Mouse (Mus musculus) intestine, embryonic 15.5 days (tissue): ENCODE results near the gene RPS10-NUDT3. TPM values are rescaled to one million over a fixed set of nuclear protein-coding genes. Genes with fewer than 3 reads are reported as not detected.
A peak's percentile ranks its signal among the peaks of the same experiment; 100 is the strongest.

Experiments used
- ATAC-seq: fragments of 200-750 bp; cut with Nextera tagmentation; 2 replicates; pipeline ENCODE4 v1.8.0; 2017; ENCODE audit warnings: moderate TSS enrichment, moderate library complexity
- H3K27ac ChIP-seq: fragments of 300-500 bp; sonication (generic); 2 replicates; pipeline ENCODE4 v1.5.1; 2015; ENCODE audit warnings: mild to moderate bottlenecking, inconsistent platforms
- H3K27me3 ChIP-seq: fragments of 300-500 bp; sonication (generic); replicated peaks from 2 replicates; pipeline ENCODE4 v1.6.1; 2015; ENCODE audit warnings: inconsistent platforms
- H3K36me3 ChIP-seq: fragments of 300-500 bp; sonication (generic); 2 replicates; pipeline ENCODE4 v1.6.1; 2015; ENCODE audit warnings: inconsistent platforms
- H3K4me1 ChIP-seq: fragments of 300-500 bp; sonication (generic); replicated peaks from 2 replicates; pipeline ENCODE4 v1.6.1; 2015; ENCODE audit warnings: inconsistent platforms
- H3K4me2 ChIP-seq: fragments of 300-500 bp; sonication (generic); replicated peaks from 2 replicates; pipeline ENCODE4 v1.6.1; 2015; ENCODE audit warnings: mild to moderate bottlenecking, inconsistent platforms
- H3K4me3 ChIP-seq: fragments of 300-500 bp; sonication (generic); replicated peaks from 2 replicates; pipeline ENCODE4 v1.5.1; 2015; ENCODE audit warnings: inconsistent platforms
- H3K9ac ChIP-seq: fragments of 300-500 bp; sonication (generic); 2 replicates; pipeline ENCODE4 v1.6.1; 2015; ENCODE audit warnings: inconsistent platforms
- H3K9me3 ChIP-seq: fragments of 300-500 bp; sonication (generic); 2 replicates; pipeline ENCODE4 v1.6.1; 2016; ENCODE audit warnings: inconsistent platforms
- WGBS: fragments of 180-500 bp; shearing (Covaris S2); methylation state at CpG from one replicate; pipeline ENCODE4 v1.1.7; 2015; 5-methylcytosine and 5-hydroxymethylcytosine counted together
- polyA plus RNA-seq: library from polyadenylated mRNA; unstranded; fragments of >200 nt; fragmentation: Nextera tagmentation; extraction: Ambion mirVana; gene quantifications from 2 replicates; pipeline ENCODE4 v1.2.1, GENCODE M21; 2015

Gene RPS10-NUDT3
- polyA plus RNA-seq, 1 experiment from 2014 or later: not detected

DNA sequence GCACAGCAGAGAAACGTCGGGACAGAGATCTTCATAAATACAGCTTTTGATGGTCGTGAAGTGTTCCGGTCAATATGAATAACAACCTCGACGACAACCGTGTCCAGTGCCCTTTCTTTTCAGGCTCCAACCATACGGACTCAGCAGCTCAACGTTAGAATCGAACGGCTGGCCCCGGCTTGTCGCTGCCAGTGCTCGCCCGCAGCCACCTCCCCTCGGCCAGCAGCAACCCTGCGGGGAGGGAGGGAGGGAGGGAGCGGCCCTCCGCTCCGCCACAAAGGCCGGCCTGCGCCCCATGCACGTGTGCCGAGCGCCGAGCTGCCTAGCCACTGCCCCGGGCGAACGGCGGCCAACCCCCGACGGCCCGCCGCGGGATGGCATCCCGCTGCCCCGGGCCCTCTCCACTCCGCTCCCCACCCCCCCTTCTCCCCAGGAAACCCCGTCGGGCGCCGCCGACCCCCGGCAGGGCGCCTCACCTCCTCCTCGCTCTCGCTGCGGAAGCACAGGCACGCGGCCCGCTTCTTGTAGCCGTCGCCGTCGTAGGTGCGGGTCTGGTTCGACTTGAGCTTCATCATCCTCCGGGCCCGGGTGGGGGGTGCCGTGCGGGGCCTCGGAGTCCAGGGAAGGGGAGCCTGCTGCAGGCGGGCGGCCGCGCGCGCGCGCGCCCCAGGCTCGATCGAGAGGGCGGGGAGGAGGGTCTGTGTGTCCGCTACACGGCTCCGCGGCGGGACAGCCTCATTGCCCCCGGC is 12.2 kb downstream of the RPS10-NUDT3 start:
- ATAC-seq: peak; percentile 67
- no peaks in the 10 kb centered on the region for H3K9me3 ChIP-seq
- no peaks in the 10 kb centered on the region for H3K36me3 ChIP-seq
- H3K4me2 ChIP-seq: peak overlapping the region; percentile 74
- H3K27me3 ChIP-seq: no peaks in the 10 kb centered on the region
- peak overlapping the region; percentile 90 for H3K4me3 ChIP-seq
- H3K27ac ChIP-seq: peak overlapping the region; percentile 93
- peaks cover 16% of the 10 kb centered on the region for H3K4me1 ChIP-seq
- under 1% methylated on average over 76 of the region's 80 CpGs for WGBS
- H3K9ac ChIP-seq: peak overlapping the region; percentile 99

DNA sequence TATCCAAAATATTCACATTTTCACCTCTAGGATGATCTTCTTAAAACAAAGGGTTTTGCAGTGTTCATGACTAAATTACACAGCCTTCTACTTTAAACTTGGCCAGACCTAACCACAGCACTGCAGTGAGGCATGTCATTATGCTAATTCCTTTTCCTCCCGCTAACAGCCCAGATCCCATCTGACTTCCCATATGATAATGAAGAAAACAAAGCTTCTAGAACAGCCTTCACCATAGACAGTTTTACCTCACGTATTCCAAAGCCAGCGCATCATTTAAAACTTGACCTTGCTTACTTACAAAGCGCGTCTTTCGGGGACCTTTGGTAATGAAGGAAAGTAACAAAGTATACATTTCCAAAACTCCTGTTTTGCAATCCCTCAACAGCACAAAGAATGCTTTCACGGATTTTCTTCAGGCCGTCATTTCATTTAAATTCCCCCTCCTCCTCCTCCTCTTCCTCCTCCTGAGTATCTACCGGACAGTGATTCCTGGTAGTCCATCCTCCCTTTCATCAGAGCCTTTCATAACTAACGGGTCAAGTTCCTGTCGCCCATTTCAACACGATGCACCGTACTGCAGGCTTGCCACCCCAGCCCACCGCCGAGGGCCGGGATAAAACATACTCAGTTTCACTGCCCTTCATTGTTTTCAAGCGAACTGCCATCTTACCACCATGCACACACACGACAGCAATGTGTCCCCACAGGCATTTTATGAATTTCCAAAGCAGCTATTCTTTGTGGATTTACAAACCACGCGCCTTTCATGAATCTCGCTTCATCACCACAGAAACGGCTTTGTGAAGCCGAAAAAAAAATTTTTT is 13.1 kb downstream of the RPS10-NUDT3 start:
- H3K4me1 ChIP-seq: peaks cover 15% of the 10 kb centered on the region
- peak overlapping the region; percentile 74 for H3K4me2 ChIP-seq
- no peaks in the 10 kb centered on the region for H3K27me3 ChIP-seq
- ATAC-seq: no peak
- 0 out of 2 replicates have a peak, but pooled peaks cover 2% of the 10 kb centered on the region for H3K36me3 ChIP-seq
- H3K9me3 ChIP-seq: no peaks in the 10 kb centered on the region
- peak overlapping the region; percentile 90 for H3K4me3 ChIP-seq
- peak overlapping the region; percentile 93 for H3K27ac ChIP-seq
- H3K9ac ChIP-seq: peak overlapping the region; percentile 99
- WGBS: 3% methylated on average over 23 of the region's 23 CpGs

DNA sequence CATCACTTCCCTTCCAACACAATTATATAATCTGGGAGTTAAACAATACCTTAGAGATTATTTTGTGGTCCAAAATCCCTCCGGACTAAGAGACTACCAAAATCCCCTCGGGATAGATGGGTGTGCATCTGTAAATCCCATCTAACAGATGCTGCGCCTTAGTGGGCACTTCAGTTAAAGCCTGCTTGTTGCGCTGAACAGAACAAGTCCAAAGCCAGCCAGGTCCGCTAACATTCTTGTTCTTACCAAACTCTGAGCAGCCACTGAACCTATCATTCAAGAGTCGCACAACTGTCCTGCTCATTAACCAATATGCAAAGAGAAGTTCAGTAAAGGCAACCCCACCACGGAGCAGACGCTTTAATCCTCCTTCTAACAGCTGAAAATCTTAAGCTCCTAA is 13.9 kb downstream of the RPS10-NUDT3 start:
- Histone ChIP-seq H3K9ac (no peak overlapping the region), H3K4me2 (peak overlapping the region; percentile 74), H3K36me3 (0 out of 2 replicates have a peak, but pooled peaks cover 6% of the 10 kb centered on the region), H3K27me3 (no peaks in the 10 kb centered on the region), H3K4me3 (peak overlapping the region; percentile 90), H3K4me1 (peaks cover 10% of the 10 kb centered on the region; the same call in 1 of the 2 replicates), H3K27ac (no peak overlapping the region), H3K9me3 (no peaks in the 10 kb centered on the region)
- ATAC-seq: no peak
- WGBS: 46% methylated on average over 8 of the region's 8 CpGs

DNA sequence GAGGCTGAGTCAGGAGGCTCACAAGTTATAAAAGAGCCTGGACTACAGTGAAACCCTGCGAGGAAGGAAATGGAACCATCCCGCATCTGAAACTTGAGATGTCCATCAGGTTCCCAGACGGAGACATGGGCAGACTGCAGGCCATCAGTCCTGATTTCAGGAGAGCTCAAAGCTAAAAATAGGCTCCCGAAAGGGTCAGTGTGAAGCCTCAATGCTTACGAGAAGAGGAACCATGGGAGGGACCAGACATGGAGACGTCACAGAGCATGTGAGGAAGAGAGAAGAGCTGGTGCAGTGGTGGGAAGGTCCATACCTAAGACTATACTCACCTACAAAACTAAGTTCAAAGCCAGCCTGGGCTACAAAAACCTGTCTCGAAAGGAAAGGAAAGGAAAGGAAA is 19.6 kb downstream of the RPS10-NUDT3 start:
- Histone ChIP-seq H3K27ac (no peak overlapping the region), H3K27me3 (no peaks in the 10 kb centered on the region), H3K9me3 (no peaks in the 10 kb centered on the region), H3K4me2 (no peak overlapping the region), H3K9ac (no peak overlapping the region), H3K4me3 (no peak overlapping the region), H3K36me3 (0 out of 2 replicates have a peak, but pooled peaks cover 6% of the 10 kb centered on the region), H3K4me1 (peaks cover 21% of the 10 kb centered on the region)
- no peak for ATAC-seq
- 76% methylated on average over 7 of the region's 7 CpGs for WGBS

DNA sequence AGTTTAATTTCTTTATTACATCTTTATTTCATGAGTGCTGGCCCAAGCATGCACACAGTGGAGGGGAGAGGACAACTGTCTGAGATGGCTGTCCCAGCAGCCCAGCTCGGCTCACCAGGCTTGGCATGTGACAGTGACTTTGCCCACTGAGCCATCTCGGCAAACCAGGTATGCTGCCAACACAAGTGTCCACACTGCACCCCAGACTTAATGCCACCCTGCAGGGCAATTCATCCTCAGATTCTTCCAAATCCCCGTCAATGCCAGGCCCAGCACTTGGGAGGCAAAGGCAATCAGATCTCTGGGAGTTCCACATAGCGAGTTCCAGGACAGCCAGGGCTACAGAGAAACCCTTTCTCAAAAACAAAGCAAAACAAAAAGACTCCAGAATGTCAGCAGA is 22.0 kb downstream of the RPS10-NUDT3 start:
- Histone ChIP-seq H3K4me3 (no peak overlapping the region), H3K9ac (no peak overlapping the region), H3K9me3 (no peaks in the 10 kb centered on the region), H3K27ac (0 out of 2 replicates have a peak overlapping the region, but pooled peaks have one; percentile 3), H3K4me2 (no peak overlapping the region), H3K4me1 (peaks cover 21% of the 10 kb centered on the region), H3K27me3 (no peaks in the 10 kb centered on the region), H3K36me3 (0 out of 2 replicates have a peak, but pooled peaks cover 10% of the 10 kb centered on the region)
- no peak for ATAC-seq
- 82% methylated on average over 4 of the region's 4 CpGs for WGBS

DNA sequence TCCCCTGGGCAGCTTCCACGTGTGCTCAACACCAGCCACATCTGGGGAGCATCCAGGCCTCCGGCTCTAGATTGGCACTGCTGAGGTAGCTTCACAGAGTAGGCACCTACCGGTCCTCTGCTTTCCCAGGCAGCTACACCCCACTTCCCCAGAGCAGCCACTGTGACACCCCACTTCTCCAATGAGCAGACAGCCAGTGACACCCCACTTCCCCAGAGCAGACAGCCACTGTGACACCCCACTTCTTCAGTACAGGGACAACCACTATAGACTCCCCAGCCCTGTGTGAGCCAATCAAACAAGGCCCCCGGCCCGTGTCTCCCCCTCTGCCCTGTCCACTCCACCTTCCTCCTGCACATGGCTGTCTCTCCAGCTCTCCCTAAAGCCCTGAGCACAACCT is 23.0 kb downstream of the RPS10-NUDT3 start:
- Histone ChIP-seq H3K27ac (no peak overlapping the region), H3K4me1 (peaks cover 21% of the 10 kb centered on the region), H3K4me2 (no peak overlapping the region), H3K4me3 (no peak overlapping the region), H3K9me3 (no peaks in the 10 kb centered on the region), H3K27me3 (no peaks in the 10 kb centered on the region), H3K9ac (no peak overlapping the region), H3K36me3 (0 out of 2 replicates have a peak, but pooled peaks cover 10% of the 10 kb centered on the region)
- no peak for ATAC-seq
- WGBS: 77% methylated on average over 5 of the region's 5 CpGs

DNA sequence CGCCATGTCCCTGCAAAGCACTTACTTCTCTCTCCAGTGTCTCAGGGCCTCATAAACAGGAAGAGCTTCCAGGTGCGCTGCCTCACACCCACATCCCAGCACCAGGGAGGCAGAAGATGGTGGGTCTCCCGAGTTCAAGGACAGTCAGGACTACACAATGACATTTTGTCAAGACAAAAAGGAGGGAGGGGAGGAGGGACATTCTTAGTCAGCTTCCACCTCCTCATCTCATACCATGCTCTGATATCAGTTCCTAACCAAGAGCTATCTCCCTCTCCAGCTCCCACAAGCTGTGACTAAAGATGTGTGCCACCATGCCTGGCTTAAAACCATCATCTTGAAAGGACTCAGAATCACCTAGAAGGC is 23.5 kb downstream of the RPS10-NUDT3 start:
- Histone ChIP-seq H3K4me2 (no peak overlapping the region), H3K27ac (no peak overlapping the region), H3K36me3 (0 out of 2 replicates have a peak, but pooled peaks cover 5% of the 10 kb centered on the region), H3K4me1 (peaks cover 21% of the 10 kb centered on the region), H3K9ac (no peak overlapping the region), H3K4me3 (no peak overlapping the region), H3K9me3 (no peaks in the 10 kb centered on the region), H3K27me3 (no peaks in the 10 kb centered on the region)
- ATAC-seq: no peak
- WGBS: 43% methylated on average over 3 of the region's 3 CpGs

DNA sequence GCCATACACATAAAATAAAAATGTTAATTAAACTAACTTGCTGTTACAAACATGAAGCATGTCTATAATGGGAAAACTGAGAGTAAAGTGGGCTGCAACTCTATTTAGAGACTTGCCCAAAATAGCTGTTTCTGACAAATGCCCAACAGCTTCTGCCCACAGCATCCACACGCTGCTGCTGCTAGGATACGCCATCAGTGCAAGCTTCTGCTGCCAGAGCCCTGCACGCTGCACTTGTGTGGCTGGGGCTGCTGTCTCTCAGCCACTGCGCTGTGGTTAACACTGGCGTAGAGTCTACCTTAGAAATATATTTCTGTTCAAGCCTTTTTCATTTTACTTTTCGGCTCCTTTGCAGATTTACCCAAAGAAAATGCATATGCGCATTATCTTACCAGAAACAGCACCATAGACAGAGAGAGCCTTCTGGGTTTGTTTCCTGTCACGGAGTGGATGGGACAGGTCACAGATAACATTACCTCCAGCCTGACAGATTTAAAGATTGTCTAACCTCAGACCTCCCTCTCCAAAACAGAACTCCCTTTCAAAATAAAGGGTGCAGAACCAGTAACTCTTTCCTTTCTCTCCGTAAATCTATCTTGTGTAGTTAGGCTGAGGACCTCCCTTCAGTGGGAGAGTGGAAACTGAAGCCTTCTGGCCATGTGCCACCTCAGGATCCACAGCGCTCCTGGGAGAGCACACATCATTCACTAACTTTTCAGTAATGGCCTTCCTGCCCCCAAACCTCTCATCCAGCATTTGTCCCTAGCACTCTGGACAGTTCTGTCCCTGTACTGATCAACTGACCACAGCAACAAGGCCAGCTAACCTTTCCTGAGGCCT is 24.1 kb downstream of the RPS10-NUDT3 start:
- ATAC-seq: no peak
- peaks cover 21% of the 10 kb centered on the region for H3K4me1 ChIP-seq
- 67% methylated on average over 10 of the region's 10 CpGs for WGBS

DNA sequence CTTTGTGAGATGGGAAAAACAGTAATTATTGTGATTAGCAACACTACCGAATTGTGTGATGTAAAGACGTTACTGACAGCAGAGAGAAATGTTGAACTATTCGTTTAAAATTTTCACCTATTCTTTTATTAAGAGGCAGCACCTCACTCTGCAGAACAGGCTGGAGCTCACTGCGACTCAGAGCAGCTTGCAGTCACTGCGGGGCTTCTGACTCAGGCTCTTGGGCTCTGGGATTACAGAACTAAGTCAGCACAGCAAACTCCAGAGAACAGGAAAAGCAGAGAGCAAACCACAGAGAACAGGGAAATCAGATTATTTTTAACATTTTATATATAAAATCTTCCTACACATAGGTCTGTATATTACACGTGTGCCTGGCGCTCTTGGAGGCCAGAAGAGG is 25.4 kb downstream of the RPS10-NUDT3 start:
- ATAC-seq: no peak
- no peak overlapping the region for H3K4me2 ChIP-seq
- 84% methylated on average over 7 of the region's 7 CpGs for WGBS

More for the DNA sequence above, 24.1 kb downstream of the RPS10-NUDT3 start:
- Histone ChIP-seq H3K4me2 (no peak overlapping the region), H3K9ac (no peak overlapping the region), H3K36me3 (0 out of 2 replicates have a peak, but pooled peaks cover 4% of the 10 kb centered on the region), H3K27me3 (no peaks in the 10 kb centered on the region), H3K27ac (no peak overlapping the region), H3K9me3 (no peaks in the 10 kb centered on the region), H3K4me3 (no peak overlapping the region)

DNA sequence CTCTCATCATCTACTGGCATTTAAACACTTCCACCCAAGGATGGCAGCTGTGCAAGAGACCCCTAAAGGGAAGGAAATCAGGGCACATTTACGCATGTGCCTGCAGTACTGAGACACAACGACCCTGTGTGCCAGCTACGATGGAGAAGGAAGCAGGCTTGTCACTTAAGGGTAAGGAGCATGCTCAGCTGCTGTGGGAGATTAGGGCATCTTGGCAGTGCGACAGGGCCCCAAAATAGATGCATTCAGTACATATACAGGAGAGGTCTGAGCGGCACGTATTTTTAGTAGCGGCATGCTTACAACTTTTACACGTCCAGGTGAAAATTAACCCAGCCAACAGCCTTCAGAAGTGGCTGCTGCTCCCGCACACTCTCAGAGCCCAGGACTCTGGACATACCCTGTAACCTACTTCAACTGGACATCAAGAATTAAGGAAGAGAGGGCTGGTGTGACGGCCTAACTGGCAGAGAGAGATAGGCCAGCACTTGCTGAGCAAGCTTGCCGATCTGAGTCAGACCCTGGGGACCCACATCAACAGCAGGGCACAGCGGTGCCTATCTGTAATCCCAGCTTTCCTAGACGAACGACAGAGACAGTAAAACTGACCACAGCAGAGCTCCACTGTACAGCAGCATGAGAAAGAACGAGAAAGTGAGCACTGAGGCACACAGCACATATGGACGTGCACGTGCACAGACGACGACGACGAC is 31.3 kb downstream of the RPS10-NUDT3 start:
- H3K27me3 ChIP-seq: no peaks in the 10 kb centered on the region
- no peak for ATAC-seq
- H3K4me3 ChIP-seq: no peak overlapping the region
- no peak overlapping the region for H3K4me2 ChIP-seq
- H3K4me1 ChIP-seq: peaks cover 19% of the 10 kb centered on the region
- 78% methylated on average over 21 of the region's 21 CpGs for WGBS
- no peak overlapping the region for H3K27ac ChIP-seq
- no peaks in the 10 kb centered on the region for H3K9me3 ChIP-seq
- H3K9ac ChIP-seq: no peak overlapping the region
- H3K36me3 ChIP-seq: 0 out of 2 replicates have a peak, but pooled peaks cover 4% of the 10 kb centered on the region

More for the DNA sequence above, 25.4 kb downstream of the RPS10-NUDT3 start:
- H3K4me1 ChIP-seq: peaks cover 21% of the 10 kb centered on the region
- no peak overlapping the region for H3K9ac ChIP-seq
- no peak overlapping the region for H3K27ac ChIP-seq
- 0 out of 2 replicates have a peak, but pooled peaks cover 4% of the 10 kb centered on the region for H3K36me3 ChIP-seq
- no peaks in the 10 kb centered on the region for H3K27me3 ChIP-seq
- H3K9me3 ChIP-seq: no peaks in the 10 kb centered on the region
- H3K4me3 ChIP-seq: no peak overlapping the region

DNA sequence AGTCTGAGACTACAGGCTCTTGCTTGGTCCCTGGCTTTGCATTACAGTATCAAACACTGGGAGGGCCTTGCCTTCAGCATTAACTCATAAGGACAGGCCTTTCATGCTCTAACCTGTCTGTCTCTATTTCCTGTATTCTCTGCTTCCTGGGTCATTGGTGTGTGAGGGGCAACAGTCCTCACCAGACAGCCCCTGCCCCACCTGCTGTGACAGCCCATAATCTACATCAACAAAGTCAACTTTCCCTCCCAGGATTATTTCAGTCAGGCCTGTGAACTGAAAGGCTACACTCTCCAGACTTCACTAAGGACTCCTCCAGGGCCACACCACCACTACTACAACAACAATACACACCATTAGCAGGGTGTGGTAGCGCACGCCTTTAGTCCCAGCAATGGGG is 32.0 kb downstream of the RPS10-NUDT3 start:
- Histone ChIP-seq H3K27ac (no peak overlapping the region), H3K36me3 (0 out of 2 replicates have a peak, but pooled peaks cover under 1% of the 10 kb centered on the region), H3K4me1 (peaks cover 19% of the 10 kb centered on the region), H3K9ac (no peak overlapping the region), H3K27me3 (no peaks in the 10 kb centered on the region), H3K4me3 (no peak overlapping the region), H3K9me3 (no peaks in the 10 kb centered on the region), H3K4me2 (no peak overlapping the region)
- ATAC-seq: no peak
- WGBS: 84% methylated on average over 2 of the region's 2 CpGs
